Mouse (Mus musculus) heart, embryonic 16.5 days (tissue): ENCODE results near the gene Ccdc13. TPM values are rescaled to one million over a fixed set of nuclear protein-coding genes. Genes with fewer than 3 reads are reported as not detected.

Source experiments
- ATAC-seq: fragments of 200-750 bp; cut with Nextera tagmentation; replicated peaks from 2 replicates; pipeline ENCODE4 v1.8.0; 2017; ENCODE audit warnings: moderate number of reproducible peaks; ENCODE audit not compliant: insufficient read depth, low FRiP score; ENCODE audit errors: extremely low read depth
- H3K27ac ChIP-seq: fragments of 300-500 bp; sonication (generic); 2 replicates; pipeline ENCODE4 v1.5.1; 2014; ENCODE audit warnings: mild to moderate bottlenecking, low read length, control low read depth, moderate library complexity
- H3K27me3 ChIP-seq: fragments of 300-500 bp; sonication (generic); 2 replicates; pipeline ENCODE4 v1.6.1; 2014; ENCODE audit warnings: low read length, mixed read lengths; ENCODE audit not compliant: control insufficient read depth, insufficient read depth
- H3K36me3 ChIP-seq: fragments of 300-500 bp; sonication (generic); 2 replicates; pipeline ENCODE4 v1.6.1; 2014; ENCODE audit not compliant: control insufficient read depth, insufficient read depth
- H3K4me1 ChIP-seq: fragments of 300-500 bp; sonication (generic); 2 replicates; pipeline ENCODE4 v1.6.1; 2014; ENCODE audit warnings: low read length, mixed read lengths; ENCODE audit not compliant: control insufficient read depth, insufficient read depth
- H3K4me2 ChIP-seq: fragments of 300-500 bp; sonication (generic); 2 replicates; pipeline ENCODE4 v1.6.1; 2014; ENCODE audit warnings: low read depth, mild to moderate bottlenecking, control low read depth, low read length
- H3K4me3 ChIP-seq: fragments of 300-500 bp; sonication (generic); 2 replicates; pipeline ENCODE4 v1.5.1; 2014; ENCODE audit warnings: mild to moderate bottlenecking, control low read depth, low read length
- H3K9ac ChIP-seq: fragments of 300-500 bp; sonication (generic); 2 replicates; pipeline ENCODE4 v1.6.1; 2014; ENCODE audit warnings: low read length, control low read depth
- H3K9me3 ChIP-seq: fragments of 300-500 bp; sonication (generic); replicated peaks from 2 replicates; pipeline ENCODE4 v1.6.1; 2016; ENCODE audit warnings: low read length; ENCODE audit not compliant: control insufficient read depth
- WGBS: fragments of 180-500 bp; shearing (Covaris S2); extraction: QIAGEN DNeasy Blood & Tissue Kit; methylation state at CpG from one replicate; pipeline ENCODE4 v1.1.7; 2014; 5-methylcytosine and 5-hydroxymethylcytosine counted together
- polyA plus RNA-seq: library from polyadenylated mRNA; unstranded; fragments of >200 nt; fragmentation: Nextera tagmentation; extraction: Ambion mirVana; gene quantifications from 2 replicates; pipeline ENCODE4 v1.2.1, GENCODE M21; 2015

Gene Ccdc13
- polyA plus RNA-seq, 1 experiment from 2014 or later = 0.42 TPM

- no peak overlapping the region for H3K9ac ChIP-seq
- WGBS = 41% methylated on average over 7 of the region's 7 CpGs
Measured at GRCm38 (mm10) chr9:121819771-121820471, 19.3 kb downstream of the Ccdc13 start.

GRCm38 (mm10) chr9:121819073-121819770, 20.0 kb downstream of the Ccdc13 start:
- no peaks in the 10 kb centered on the region for H3K9me3 ChIP-seq
- H3K27me3 ChIP-seq = no peaks in the 10 kb centered on the region
- no peak for ATAC-seq
- H3K4me2 ChIP-seq = no peak overlapping the region
- no peak overlapping the region for H3K4me3 ChIP-seq
- WGBS = 79% methylated on average over 9 of the region's 9 CpGs
- H3K9ac ChIP-seq = no peak overlapping the region
- no peak overlapping the region for H3K27ac ChIP-seq
- no peaks in the 10 kb centered on the region for H3K4me1 ChIP-seq
- no peaks in the 10 kb centered on the region for H3K36me3 ChIP-seq

More at GRCm38 (mm10) chr9:121819771-121820471, 19.3 kb downstream of the Ccdc13 start:
- no peaks in the 10 kb centered on the region for H3K9me3 ChIP-seq
- no peak overlapping the region for H3K4me2 ChIP-seq
- H3K27ac ChIP-seq = no peak overlapping the region
- no peak overlapping the region for H3K4me3 ChIP-seq
- no peaks in the 10 kb centered on the region for H3K27me3 ChIP-seq
- no peaks in the 10 kb centered on the region for H3K4me1 ChIP-seq
- no peak; the same call in 1 of the 2 replicates for ATAC-seq
- H3K36me3 ChIP-seq = no peaks in the 10 kb centered on the region

GRCm38 (mm10) chr9:121815183-121815582, 24.1 kb downstream of the Ccdc13 start:
- Histone ChIP-seq H3K27me3 (no peaks in the 10 kb centered on the region), H3K4me1 (peaks cover 3% of the 10 kb centered on the region), H3K36me3 (no peaks in the 10 kb centered on the region), H3K4me3 (no peak overlapping the region), H3K9ac (no peak overlapping the region), H3K4me2 (no peak overlapping the region), H3K27ac (no peak overlapping the region), H3K9me3 (no peaks in the 10 kb centered on the region)
- ATAC-seq = no peak
- WGBS = 31% methylated on average over 6 of the region's 6 CpGs

- Histone ChIP-seq H3K4me1 (peaks cover 6% of the 10 kb centered on the region), H3K4me3 (no peak overlapping the region), H3K27me3 (no peaks in the 10 kb centered on the region), H3K9ac (no peak overlapping the region), H3K27ac (no peak overlapping the region), H3K9me3 (no peaks in the 10 kb centered on the region), H3K36me3 (no peaks in the 10 kb centered on the region), H3K4me2 (no peak overlapping the region)
- 32% methylated on average over 15 of the region's 15 CpGs for WGBS
- peak; percentile 55; the same call in 1 of the 2 replicates for ATAC-seq
Measured at GRCm38 (mm10) chr9:121810081-121810821, 29.0 kb downstream of the Ccdc13 start.

GRCm38 (mm10) chr9:121808511-121808910, 30.8 kb downstream of the Ccdc13 start:
- Histone ChIP-seq H3K36me3 (no peaks in the 10 kb centered on the region), H3K4me1 (peaks cover 8% of the 10 kb centered on the region), H3K9me3 (no peaks in the 10 kb centered on the region), H3K27me3 (no peaks in the 10 kb centered on the region), H3K27ac (no peak overlapping the region), H3K4me2 (no peak overlapping the region), H3K9ac (no peak overlapping the region), H3K4me3 (no peak overlapping the region)
- no peak for ATAC-seq
- WGBS = 75% methylated on average over 3 of the region's 3 CpGs

- 54% methylated on average over 7 of the region's 7 CpGs for WGBS
- peaks cover 8% of the 10 kb centered on the region for H3K4me1 ChIP-seq
- H3K9ac ChIP-seq = no peak overlapping the region
- no peak for ATAC-seq
- H3K9me3 ChIP-seq = no peaks in the 10 kb centered on the region
- no peak overlapping the region for H3K27ac ChIP-seq
- H3K4me3 ChIP-seq = no peak overlapping the region
- no peaks in the 10 kb centered on the region for H3K36me3 ChIP-seq
- H3K27me3 ChIP-seq = no peaks in the 10 kb centered on the region
- H3K4me2 ChIP-seq = no peak overlapping the region
Measured at GRCm38 (mm10) chr9:121807947-121808346, 31.3 kb downstream of the Ccdc13 start.

- Histone ChIP-seq H3K9me3 (no peaks in the 10 kb centered on the region), H3K9ac (no peak overlapping the region), H3K4me2 (no peak overlapping the region), H3K27me3 (no peaks in the 10 kb centered on the region), H3K4me3 (no peak overlapping the region), H3K27ac (no peak overlapping the region), H3K36me3 (no peaks in the 10 kb centered on the region), H3K4me1 (peaks cover 8% of the 10 kb centered on the region)
- ATAC-seq = no peak
- WGBS = 56% methylated on average over 1 of the region's 1 CpGs
Measured at GRCm38 (mm10) chr9:121807546-121807945, 31.7 kb downstream of the Ccdc13 start.

- WGBS = 46% methylated on average over 7 of the region's 7 CpGs
- H3K9ac ChIP-seq = no peak overlapping the region
- ATAC-seq = no peak
- H3K27me3 ChIP-seq = peaks cover 4% of the 10 kb centered on the region; the same call in 1 of the 2 replicates
- H3K36me3 ChIP-seq = no peaks in the 10 kb centered on the region
- no peak overlapping the region for H3K4me3 ChIP-seq
- no peak overlapping the region for H3K4me2 ChIP-seq
- peaks cover 2% of the 10 kb centered on the region; the same call in 1 of the 2 replicates for H3K4me1 ChIP-seq
- H3K9me3 ChIP-seq = no peaks in the 10 kb centered on the region
- no peak overlapping the region for H3K27ac ChIP-seq
Measured at GRCm38 (mm10) chr9:121802747-121803146, 36.5 kb downstream of the Ccdc13 start.
